Mouse (Mus musculus) liver, embryonic 14.5 days (tissue): Measurements from ENCODE around the gene Scel. TPM values are rescaled to one million over a fixed set of nuclear protein-coding genes. Genes with fewer than 3 reads are reported as not detected.
"Not testable (repeated sequence)": the region's sequence is repeated elsewhere in the genome, so short reads cannot be mapped to it uniquely, and the experiment has no call there.

Experiments
- ATAC-seq: fragments of 200-750 bp; cut with Nextera tagmentation; 2 replicates; pipeline ENCODE4 v1.8.0; 2017; ENCODE audit warnings: moderate number of reproducible peaks, mild to moderate bottlenecking, moderate library complexity; ENCODE audit not compliant: insufficient read depth
- DNase-seq, 3 experiments: peaks; one replicate each; pipeline ENCODE4 v3.0.0-alpha.2; 2012 to 2013; ENCODE audit warnings: low read depth in 3 of 3, low spot score in 3 of 3
- H3K27ac ChIP-seq: fragments of 300-500 bp; sonication (generic); 2 replicates; pipeline ENCODE4 v1.5.1; 2014; ENCODE audit warnings: moderate library complexity, mild to moderate bottlenecking, control low read depth, inconsistent platforms
- H3K27me3 ChIP-seq: fragments of 300-500 bp; sonication (generic); 2 replicates; pipeline ENCODE4 v1.6.1; 2014; ENCODE audit warnings: mild to moderate bottlenecking, low read length, moderate library complexity; ENCODE audit not compliant: control insufficient read depth, insufficient read depth
- H3K36me3 ChIP-seq: fragments of 300-500 bp; sonication (generic); replicated peaks from 2 replicates; pipeline ENCODE4 v1.6.1; 2014; ENCODE audit warnings: low read depth; ENCODE audit not compliant: control insufficient read depth, insufficient read depth
- H3K4me1 ChIP-seq, 2 experiments: fragments of 200-500 bp in 1 of 2; fragments of 300-500 bp in 1 of 2; sonication (generic) in 1 of 2; replicated peaks; 2 replicates each; pipeline ENCODE4 v1.6.1; 2012 to 2014; ENCODE audit warnings: antibody characterized with exemption in 1 of 2, inconsistent platforms in 1 of 2, low read length in 1 of 2; ENCODE audit not compliant: control insufficient read depth in 2 of 2, insufficient read depth in 2 of 2
- H3K4me2 ChIP-seq: fragments of 300-500 bp; sonication (generic); 2 replicates; pipeline ENCODE4 v1.6.1; 2014; ENCODE audit warnings: low read depth, mild to moderate bottlenecking, control low read depth, moderate library complexity
- H3K4me3 ChIP-seq, 2 experiments: fragments of 200-500 bp in 1 of 2; fragments of 300-500 bp in 1 of 2; sonication (generic) in 1 of 2; 2 replicates each; pipeline ENCODE4 v1.5.1; 2012 to 2014; ENCODE audit warnings: low read depth in 2 of 2, low read length in 2 of 2, mild to moderate bottlenecking in 2 of 2, control low read depth in 1 of 2, inconsistent platforms in 1 of 2, moderate library complexity in 1 of 2; ENCODE audit not compliant: insufficient read depth in 1 of 2
- H3K9ac ChIP-seq: fragments of 300-500 bp; sonication (generic); replicated peaks from 2 replicates; pipeline ENCODE4 v1.6.1; 2014; ENCODE audit warnings: mild to moderate bottlenecking, control low read depth, moderate library complexity
- H3K9me3 ChIP-seq: fragments of 300-500 bp; sonication (generic); 2 replicates; pipeline ENCODE4 v1.6.1; 2016; ENCODE audit warnings: low read length, mixed read lengths; ENCODE audit not compliant: control insufficient read depth
- CTCF ChIP-seq: IDR thresholded peaks from 2 replicates; pipeline ENCODE4 v1.5.1; 2016; ENCODE audit warnings: antibody characterized with exemption, low read depth, control low read depth
- EP300 ChIP-seq: IDR thresholded peaks from 2 replicates; pipeline ENCODE4 v1.6.1; 2016; ENCODE audit warnings: antibody characterized with exemption, low read depth
- WGBS: fragments of 180-500 bp; shearing (Covaris S2); extraction: QIAGEN DNeasy Blood & Tissue Kit; methylation state at CpG from one replicate; pipeline ENCODE4 v1.1.7; 2014; ENCODE audit not compliant: insufficient replicate concordance; 5-methylcytosine and 5-hydroxymethylcytosine counted together
- polyA plus RNA-seq, 2 experiments: library from polyadenylated mRNA; depleted of rRNA in 1 of 2; stranded (reverse) in 1 of 2; unstranded in 1 of 2; fragments of >200 nt; fragmentation: Nextera tagmentation in 1 of 2; extraction: Ambion mirVana in 1 of 2; gene quantifications; 2 replicates each; pipeline versions ENCODE4 v1.2.1 to v1.2.3; 2012 to 2014

Gene Scel
- polyA plus RNA-seq, 2 experiments = 0.06 to 0.08 TPM

DNA sequence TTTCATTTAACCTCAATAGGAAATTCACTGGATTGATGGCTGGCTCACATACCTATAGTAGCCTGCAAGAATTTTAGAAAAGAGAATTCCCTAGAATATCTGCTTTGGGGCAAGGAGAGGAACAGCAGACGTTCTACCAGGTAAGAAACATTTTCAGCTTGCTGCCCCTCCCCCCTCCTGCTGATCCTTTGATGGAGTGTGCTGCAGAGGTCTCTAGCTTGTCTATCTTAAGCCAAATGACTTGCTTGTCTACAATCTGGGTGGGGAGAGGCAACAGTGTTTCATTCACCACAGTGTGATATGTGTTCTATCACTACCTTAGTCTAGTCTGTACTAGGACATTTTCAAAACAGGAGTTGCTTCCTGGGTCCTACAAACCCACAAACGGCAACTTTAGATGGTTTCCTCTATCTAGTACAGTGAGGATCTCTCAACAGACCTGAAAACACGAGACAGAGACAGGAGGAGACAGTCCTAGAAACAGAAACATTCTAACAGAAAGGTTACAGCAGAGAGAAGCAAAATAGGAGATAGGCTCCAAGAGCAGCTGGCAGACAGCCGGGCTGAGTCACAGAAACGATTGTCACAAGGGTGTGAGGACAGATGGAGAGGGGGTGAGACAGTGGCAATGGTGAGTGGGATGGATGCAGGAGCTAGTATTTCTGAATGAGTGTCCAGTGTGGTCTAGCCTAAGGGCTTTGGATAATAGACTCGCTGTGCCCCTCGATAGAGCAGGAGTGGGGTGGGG is 41.2 kb upstream of the Scel start:
- no peak overlapping the region for H3K4me2 ChIP-seq
- H3K27ac ChIP-seq = no peak overlapping the region
- H3K9ac ChIP-seq = no peak overlapping the region
- DNase-seq (no peak), ATAC-seq (no peak)
- no peak overlapping the region for H3K4me3 ChIP-seq
- no peaks in the 10 kb centered on the region for H3K36me3 ChIP-seq
- no peaks in the 10 kb centered on the region for H3K4me1 ChIP-seq
- WGBS = 43% methylated on average over 7 of the region's 7 CpGs
- no peaks in the 10 kb centered on the region for H3K9me3 ChIP-seq
- H3K27me3 ChIP-seq = no peaks in the 10 kb centered on the region
- no peak for TF ChIP-seq EP300
- no peak for TF ChIP-seq CTCF

DNA sequence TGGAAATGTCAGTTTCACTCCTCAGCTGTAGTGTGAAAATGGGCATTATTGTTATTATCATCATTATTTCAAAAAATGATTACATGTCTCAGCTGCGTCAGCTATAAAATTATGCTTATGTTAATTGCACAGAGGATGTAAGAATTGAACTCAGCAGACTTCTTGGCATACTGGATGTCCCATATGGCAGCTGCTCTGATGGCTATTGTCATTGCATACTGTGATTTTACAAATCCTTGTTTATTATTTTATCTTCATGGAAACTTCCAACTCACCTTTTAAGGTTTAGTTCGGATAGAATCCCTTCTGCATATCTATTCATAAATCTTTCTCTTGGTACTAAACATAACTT is 40.6 kb upstream of the Scel start:
- TF ChIP-seq CTCF (no peak), EP300 (no peak)

DNA sequence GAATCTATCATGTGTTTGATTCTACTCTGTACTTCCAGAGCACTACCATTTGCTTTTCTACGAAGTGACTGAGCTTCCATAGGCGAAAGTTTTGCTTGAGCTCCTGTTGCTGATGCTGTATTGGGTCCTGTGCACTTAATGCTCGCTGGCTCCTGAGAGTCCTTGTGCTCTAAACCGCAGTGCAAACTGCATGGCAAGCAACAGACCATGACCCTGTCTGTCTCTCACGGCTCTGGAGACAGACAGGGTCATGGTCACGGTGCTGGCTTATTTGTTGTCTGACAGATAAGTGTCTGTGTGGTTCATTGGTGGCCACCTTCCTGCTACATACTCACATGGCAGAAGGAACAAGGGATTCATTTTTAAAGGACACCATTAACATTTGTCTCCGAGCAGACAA is 37.8 kb upstream of the Scel start:
- WGBS = 52% methylated on average over 7 of the region's 7 CpGs
- Histone ChIP-seq H3K27me3 (no peaks in the 10 kb centered on the region), H3K27ac (no peak overlapping the region), H3K36me3 (no peaks in the 10 kb centered on the region), H3K4me2 (no peak overlapping the region), H3K4me1 (no peaks in the 10 kb centered on the region), H3K9ac (no peak overlapping the region), H3K9me3 (no peaks in the 10 kb centered on the region), H3K4me3 (no peak overlapping the region)
- no peak for ATAC-seq
- TF ChIP-seq EP300 (no peak), CTCF (no peak)
- DNase-seq = no peak

More for the DNA sequence above, 40.6 kb upstream of the Scel start:
- no peak overlapping the region for H3K27ac ChIP-seq
- H3K27me3 ChIP-seq = no peaks in the 10 kb centered on the region
- H3K4me1 ChIP-seq = no peaks in the 10 kb centered on the region
- H3K36me3 ChIP-seq = no peaks in the 10 kb centered on the region
- WGBS = 52% methylated on average over 2 of the region's 2 CpGs
- H3K4me2 ChIP-seq = no peak overlapping the region
- no peak overlapping the region for H3K9ac ChIP-seq
- no peaks in the 10 kb centered on the region for H3K9me3 ChIP-seq
- H3K4me3 ChIP-seq = no peak overlapping the region
- ATAC-seq (no peak), DNase-seq (no peak)

DNA sequence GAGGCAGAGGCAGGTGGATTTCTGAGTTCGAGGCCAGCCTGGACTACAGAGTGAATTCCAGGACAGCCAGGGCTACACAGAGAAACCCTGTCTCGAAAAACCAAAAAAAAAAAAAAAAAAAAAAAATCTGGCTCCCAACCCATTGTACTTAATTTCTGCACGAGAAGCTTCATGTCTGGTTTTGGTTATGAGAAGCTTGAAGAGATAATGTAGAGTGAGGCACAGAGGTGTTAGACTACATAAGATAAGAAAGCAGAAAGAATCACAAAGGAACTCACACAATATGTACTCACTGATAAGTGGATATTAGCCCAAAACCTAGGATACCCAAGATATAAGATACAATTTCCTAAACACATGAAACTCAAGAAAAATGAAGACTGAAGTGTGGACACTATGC is 36.9 kb upstream of the Scel start:
- not testable (repeated sequence) for H3K9me3 ChIP-seq, H3K4me1 ChIP-seq, H3K4me3 ChIP-seq, ATAC-seq, H3K4me2 ChIP-seq, H3K9ac ChIP-seq, H3K27ac ChIP-seq, H3K36me3 ChIP-seq, DNase-seq, H3K27me3 ChIP-seq
- 32% methylated on average over 3 of the region's 3 CpGs for whole genome bisulfite sequencing

DNA sequence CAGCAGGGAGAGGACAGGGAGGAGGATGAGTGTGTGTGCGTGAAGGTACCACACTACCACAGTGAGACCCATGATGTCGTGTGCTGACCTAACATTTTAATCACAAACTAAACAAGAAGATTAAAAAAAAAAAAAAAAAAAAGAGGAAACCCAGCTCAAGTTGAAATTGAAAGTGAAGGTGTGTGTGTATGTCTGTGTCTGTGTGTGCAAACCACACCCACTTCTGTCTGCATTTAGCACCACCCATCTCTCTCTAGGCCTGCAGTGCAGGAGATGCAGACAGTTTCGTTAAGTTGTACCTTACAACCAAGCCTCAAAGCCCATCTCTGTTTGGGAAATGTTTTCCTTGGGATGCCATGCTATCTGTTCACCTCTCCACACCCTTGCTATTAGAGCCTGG is 35.9 kb upstream of the Scel start:
- H3K27me3 ChIP-seq = no peaks in the 10 kb centered on the region
- TF ChIP-seq EP300 (no peak), CTCF (no peak)
- H3K9me3 ChIP-seq = no peaks in the 10 kb centered on the region
- H3K4me3 ChIP-seq = no peak overlapping the region
- H3K4me2 ChIP-seq = no peak overlapping the region
- no peaks in the 10 kb centered on the region for H3K36me3 ChIP-seq
- ATAC-seq = no peak
- WGBS = 61% methylated on average over 3 of the region's 3 CpGs
- no peaks in the 10 kb centered on the region for H3K4me1 ChIP-seq
- no peak overlapping the region for H3K27ac ChIP-seq
- no peak for DNase-seq
- H3K9ac ChIP-seq = no peak overlapping the region
